Mouse (Mus musculus): Measurements from ENCODE around the gene Gpr83.
"Not testable (repeated sequence)": the region's sequence is repeated elsewhere in the genome, so short reads cannot be mapped to it uniquely, and the experiment has no call there.

Gpr83 gene

GRCm38 (mm10) chr9:14868326-14868725 lies 8.3 kb downstream of the Gpr83 start:
- no peak for DNase-seq (ENCODE audit: low spot score in 2 of 2)

DNA sequence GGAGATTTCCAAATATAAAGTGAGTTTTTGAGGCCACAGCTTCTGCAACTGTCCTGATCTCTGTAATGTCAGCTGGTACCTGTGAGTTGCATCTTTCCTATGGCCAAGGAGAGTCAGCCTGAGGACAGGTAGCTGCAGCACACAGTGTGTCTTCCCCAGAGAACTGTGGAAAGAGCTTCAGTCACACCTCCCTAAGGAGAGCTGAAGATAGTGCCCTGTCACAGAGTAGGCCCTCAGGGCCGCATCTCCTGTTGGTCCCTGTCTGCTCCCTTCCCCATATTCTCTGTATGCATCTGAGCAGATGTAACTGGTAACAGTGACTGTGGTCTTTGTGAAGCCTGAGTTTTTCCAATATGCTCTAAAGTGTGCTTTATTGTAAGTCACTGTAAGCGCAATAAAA lies 10.4 kb downstream of the Gpr83 start:
- no peak for DNase-seq (ENCODE audit: low spot score in 2 of 2)

DNA sequence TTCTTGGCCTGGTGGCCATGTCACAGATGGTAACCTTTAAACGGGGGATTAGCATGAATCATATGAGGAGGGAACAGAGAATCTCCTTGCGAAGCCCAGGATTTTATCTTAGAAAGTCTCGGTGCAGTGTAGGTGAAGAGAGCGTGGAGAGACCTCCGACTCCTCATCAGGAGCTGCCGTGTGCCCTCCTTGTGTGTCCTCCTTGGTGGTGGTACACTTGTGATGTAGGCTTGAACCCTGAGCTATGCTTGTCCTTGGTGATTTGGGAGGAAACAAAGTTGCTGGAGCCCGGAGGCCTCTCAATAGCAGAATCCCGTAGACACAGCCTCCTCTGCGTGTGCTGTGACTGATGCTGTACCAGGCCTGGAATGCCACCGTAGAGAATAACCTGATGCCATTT lies 10.8 kb downstream of the Gpr83 start:
- DNase-seq (ENCODE audit: low spot score in 2 of 2): no peak

- no peak for DNase-seq (ENCODE audit: low spot score in 2 of 2)
Observed at GRCm38 (mm10) chr9:14871536-14871935, 11.5 kb downstream of the Gpr83 start.

DNA sequence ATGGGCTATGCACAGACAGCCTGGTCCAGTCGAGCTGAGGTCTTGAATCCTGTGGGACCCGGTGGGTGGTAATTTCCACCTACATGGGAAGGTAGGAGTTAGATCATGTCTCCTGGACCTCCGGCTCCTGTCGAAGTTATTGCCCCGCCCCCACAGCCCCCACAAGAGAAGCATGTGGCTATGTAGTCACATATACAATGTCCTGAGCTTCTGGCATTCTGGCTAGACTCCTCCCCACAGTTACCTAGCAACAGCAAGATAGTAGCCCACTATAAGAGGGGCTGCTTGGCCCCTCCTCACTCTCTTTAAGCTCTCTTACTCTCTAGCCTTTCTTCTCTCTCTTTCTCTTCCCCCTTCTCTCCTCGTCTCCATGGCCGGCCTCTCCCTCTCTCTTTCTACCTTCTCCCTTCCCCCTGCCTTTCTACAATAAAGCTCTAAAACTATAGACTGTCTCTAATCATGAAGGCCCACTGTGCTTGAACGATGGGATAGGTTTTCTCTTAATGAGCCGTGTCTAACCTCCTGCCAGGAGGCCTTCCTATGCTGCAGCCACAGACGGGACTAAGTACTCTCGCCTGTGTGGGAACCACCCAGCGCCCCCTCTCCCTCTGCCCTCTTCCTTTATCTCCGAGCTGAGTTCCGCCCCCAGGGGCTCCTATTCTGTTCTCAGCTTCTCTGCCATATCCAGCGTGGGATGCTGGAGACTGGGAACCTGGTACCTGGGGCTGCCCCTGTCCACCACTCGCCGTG lies 12.3 kb downstream of the Gpr83 start:
- DNase-seq (ENCODE audit: low spot score in 2 of 2): no peak

DNA sequence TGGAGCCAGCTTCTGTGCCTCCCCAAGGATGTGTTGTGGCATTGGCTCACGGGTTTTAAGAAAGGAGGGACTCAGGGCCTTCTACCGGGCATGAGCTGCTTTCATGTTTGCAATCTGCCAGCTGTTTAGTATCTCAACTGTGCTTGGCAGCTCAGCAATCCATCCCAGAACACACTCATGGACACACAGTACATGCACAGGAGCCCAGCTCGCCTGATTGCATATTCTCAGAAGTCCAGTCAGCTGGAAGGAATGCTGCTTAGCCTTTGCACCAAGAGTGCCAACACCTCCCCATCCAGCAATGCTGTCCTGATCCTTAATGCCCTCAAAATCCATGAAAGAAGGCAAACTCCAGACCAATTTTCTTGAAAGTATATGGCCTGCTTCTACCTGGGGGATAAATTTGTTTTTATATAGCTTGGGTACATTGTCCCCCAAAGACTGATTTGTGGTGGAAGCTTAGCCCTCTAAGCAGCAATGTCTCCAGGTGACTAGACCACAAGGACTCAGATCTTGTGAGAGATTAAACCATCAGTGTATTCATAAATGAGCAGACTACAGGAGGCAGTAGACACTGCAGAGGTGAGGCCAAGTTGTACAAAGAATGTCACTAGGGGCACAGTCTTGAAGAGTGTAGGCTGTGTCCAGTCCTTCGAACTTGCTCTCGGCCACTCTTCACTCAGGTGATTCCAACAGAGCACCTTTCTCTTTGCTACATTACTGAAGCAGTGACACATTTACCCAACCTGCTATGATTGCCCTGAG lies 15.9 kb downstream of the Gpr83 start:
- DNase-seq (ENCODE audit: low spot score in 2 of 2): no peak

- DNase-seq (ENCODE audit: low spot score in 2 of 2): not testable (repeated sequence)
Observed at GRCm38 (mm10) chr9:14876566-14876965, 16.6 kb downstream of the Gpr83 start.

DNA sequence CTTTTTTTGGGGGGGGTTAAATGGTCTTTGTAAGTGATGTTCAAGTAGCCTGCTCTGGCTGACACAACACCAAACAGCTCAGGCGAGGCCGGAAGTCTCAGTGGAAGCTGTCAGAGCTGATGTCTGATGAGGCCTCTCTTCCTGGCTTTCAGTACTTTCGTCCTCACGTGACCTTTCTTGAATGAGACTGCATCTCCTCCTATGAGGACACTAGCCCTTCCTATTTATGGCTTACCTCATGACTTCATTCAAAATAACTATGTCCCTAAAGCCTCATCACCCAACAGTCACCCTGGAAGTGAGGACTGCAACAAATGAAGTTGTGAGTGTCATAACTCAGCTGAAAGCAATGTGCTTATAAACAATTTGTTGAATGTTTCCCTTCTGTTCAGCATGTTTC lies 24.6 kb downstream of the Gpr83 start:
- DNase-seq (ENCODE audit: low spot score in 2 of 2): no peak

GRCm38 (mm10) chr9:14885151-14885550 lies 25.1 kb downstream of the Gpr83 start:
- no peak for DNase-seq (ENCODE audit: low spot score in 2 of 2)

DNA sequence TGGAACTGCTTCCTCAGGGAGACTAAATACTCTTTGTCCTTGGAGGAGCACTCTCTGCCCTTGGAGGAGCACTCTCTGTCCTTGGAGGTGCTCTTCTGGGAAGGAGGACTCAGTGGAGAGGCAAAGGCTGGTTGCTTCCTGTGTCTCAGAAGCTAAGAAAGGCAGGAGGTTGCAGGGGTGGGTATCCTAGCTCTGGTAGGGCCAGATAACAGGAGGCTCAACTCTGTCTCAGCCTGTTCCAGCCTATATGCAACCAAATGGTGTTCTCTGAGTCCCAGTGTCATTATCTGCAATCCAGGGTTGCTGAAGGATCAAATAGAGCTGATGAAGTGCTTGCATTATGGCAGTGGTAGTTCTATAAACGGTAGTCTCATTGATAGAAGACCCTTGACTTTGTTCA lies 25.9 kb downstream of the Gpr83 start:
- DNase-seq (ENCODE audit: low spot score in 2 of 2): no peak

- DNase-seq (ENCODE audit: low spot score in 2 of 2): no peak
Observed at GRCm38 (mm10) chr9:14887787-14888382, 27.9 kb downstream of the Gpr83 start.

DNA sequence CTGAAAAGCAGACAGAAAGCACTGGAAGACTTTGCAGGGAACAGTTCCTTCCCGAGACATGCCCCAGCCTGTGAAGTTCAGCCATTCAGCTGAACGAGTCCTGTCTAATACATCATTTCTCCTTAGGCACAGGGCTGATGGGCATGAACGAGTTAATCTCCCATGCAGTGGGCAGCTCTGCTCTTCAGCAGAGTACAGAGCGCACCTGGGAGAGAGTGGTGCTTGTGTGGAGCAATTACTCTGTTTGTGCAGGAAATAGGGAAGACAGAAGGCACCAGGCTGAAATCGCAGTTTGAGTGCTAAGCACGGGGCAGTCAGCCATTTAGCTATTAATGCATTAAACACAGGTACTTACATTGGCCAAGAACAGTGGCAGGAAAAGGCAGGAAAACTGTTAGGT lies 28.7 kb downstream of the Gpr83 start:
- no peak for DNase-seq (ENCODE audit: low spot score in 2 of 2)

GRCm38 (mm10) chr9:14890699-14891098 lies 30.7 kb downstream of the Gpr83 start:
- DNase-seq (ENCODE audit: low spot score in 2 of 2): no peak

- no peak for DNase-seq (ENCODE audit: low spot score in 2 of 2)
Observed at GRCm38 (mm10) chr9:14891891-14892290, 31.9 kb downstream of the Gpr83 start.

DNA sequence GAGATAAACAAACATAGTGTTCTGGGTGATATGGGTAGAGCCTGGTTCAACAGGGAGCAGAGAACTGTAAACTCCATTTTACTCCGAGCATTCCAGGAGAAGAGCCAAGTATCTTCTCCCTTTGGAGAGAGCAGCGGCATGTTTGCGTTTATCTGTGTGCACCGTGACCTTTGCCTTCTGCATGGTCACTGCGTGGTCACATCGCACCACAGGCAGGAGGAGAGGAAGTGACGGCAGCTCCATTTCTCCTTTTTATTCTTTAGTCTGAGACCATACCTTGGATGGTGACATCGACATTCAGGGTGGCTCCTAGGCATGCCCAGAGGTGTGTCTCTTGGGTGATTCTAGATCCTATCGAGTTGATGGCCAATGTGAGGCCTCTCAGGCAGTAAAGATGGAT lies 33.4 kb downstream of the Gpr83 start:
- no peak for DNase-seq (ENCODE audit: low spot score in 2 of 2)

DNA sequence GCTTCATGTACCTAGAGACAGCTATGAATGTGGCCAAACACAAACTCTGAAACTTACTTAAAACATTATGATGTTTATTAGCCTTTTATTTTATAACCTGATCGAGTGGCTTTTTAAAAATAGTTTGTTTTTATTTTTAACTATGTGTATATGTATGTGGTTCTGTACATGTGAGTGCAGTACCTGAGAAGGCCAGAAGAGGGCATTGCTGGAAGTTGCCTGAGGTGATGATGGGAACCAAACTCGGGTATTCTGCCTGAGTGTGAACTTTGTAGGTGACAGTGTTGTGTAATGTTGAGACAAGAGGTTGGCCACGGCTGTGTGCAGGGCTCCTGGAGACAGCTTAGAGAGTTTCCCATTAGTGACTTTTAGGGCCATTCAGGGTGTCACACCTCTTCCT lies 34.6 kb downstream of the Gpr83 start:
- no peak for DNase-seq (ENCODE audit: low spot score in 2 of 2)

DNA sequence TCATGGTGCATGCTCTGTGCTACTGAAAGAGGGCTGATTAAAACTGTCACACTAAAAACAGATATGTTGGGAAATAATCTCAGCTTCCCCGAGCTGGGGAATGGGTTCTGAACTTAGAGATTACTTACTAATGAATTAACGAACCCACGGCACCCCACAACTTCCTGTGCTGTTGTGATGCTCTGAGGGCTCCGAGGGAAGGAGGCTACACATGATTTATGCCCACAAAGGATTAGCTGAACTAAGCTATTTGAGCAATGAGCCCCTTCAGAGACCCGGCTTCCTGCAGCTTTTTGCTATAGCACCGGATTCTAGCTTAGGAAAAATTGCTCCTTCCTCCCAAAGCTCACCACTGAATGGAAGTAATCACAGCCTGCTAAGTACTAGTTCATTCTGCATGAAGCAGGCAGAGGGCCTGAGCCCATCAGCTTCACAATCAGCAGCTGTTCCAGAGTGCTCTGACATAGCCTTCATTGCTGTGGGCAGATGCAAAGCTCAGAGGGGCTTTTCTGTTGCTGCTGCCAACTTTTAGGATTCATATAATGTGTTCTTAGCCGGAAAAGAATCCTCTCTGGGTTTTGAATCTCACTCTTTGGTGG lies 35.3 kb downstream of the Gpr83 start:
- DNase-seq (ENCODE audit: low spot score in 2 of 2): no peak

DNA sequence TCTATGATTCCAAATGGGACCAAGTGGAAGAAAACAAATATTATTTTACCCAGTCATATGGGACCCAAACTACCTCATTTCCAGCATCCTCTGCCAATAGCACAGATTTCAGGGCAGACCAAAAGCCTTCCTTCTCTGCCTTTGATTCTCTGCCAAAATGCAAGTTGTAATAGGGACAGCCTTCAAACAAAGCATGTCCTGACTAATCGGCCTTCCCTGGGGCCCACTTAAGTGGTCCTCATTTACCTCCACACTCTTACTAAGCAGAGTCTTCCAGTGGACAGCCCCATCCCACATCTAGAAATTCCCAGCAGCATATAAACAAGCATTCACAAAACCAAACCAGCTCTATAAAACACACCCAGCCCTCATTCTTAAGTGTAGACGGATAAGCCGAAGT lies 37.1 kb downstream of the Gpr83 start:
- no peak for DNase-seq (ENCODE audit: low spot score in 2 of 2)

DNA sequence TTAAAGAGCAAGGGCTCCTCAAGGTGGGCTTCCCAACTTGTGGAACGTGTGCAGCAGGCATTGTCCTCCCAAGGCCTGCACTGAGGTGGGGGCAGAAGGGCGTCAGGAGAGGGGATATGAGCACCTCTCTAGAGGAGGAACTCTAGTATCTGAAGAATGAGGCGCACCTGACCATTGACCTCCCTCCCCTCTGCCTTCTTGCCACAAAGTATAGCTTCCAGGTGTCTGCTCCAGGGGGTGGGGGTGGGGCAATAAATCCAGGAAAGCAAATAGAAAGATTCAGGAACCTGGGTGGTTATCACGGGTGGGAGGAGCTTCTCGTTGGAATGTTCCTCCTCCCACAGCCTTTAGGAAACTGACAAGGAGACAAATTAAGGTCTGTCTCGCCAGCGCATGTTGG lies 41.7 kb downstream of the Gpr83 start:
- no peak for DNase-seq (ENCODE audit: low spot score in 2 of 2)

DNA sequence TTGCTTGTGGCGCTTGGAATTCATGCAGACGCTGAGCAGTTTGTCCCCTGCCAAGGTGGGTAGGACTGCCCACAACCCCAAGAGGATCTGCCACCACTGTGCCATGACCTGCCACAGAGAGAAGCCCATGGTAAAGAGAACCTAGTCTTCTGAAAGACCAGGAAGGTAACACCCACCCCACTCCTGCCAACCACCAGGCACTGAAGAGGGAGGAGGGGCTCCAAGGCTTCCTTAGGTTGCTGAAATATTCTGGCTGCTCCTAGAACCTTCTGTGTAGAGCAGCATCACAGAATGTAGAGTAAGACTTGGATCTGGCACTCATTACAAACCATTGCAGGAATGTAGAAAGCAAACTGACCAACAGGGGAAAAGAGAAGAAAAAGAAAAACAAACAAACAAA lies 42.4 kb downstream of the Gpr83 start:
- no peak for DNase-seq (ENCODE audit: low spot score in 2 of 2)

- DNase-seq (ENCODE audit: low spot score in 2 of 2): no peak
Observed at GRCm38 (mm10) chr9:14903006-14903405, 43.0 kb downstream of the Gpr83 start.

DNA sequence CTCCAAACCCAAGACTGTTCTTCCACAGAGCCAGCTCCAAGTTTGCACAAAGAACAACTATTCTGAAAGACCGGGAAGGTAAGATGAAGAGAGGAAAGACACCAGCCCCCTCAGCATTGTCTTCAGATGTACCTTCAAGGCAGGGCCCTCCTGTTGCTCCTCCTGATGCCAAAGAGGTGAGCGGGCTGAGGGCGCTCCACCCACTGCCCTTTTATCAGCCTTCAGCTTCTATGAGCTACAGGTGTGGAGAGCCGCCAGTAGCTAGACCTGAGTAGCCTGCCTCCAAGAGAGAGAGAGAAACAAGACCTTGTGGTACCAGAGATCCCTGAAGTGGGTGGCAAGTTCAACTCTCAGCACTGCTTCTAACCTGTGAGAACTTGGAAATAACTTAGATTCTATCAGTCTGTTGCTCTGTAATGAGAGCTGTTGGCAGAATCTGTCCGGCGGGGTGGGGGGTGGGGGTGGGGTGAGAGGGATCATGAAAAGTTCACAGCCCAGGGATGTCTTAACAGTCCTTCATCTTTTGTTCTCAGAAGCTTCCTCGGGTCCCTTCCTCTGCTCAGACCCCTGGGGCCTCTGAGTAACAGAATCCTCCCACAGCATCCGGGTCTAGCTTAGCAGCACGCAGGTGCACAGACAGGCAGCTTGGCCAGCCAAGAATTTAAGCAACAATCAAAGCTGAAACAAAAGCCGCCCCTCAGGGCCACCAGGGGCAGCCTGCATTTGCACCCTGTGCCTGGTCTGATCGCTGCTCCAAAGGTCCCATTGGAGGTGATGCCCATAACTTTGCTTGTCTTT lies 43.8 kb downstream of the Gpr83 start, which contains the start of gene Izumo1r:
Izumo1r (minus strand) TSS at position 369 of the 798 bp plus-strand sequence.
- DNase-seq (ENCODE audit: low spot score in 2 of 2): peak; percentile 13 to 33
